In the genomic region with DNA sequence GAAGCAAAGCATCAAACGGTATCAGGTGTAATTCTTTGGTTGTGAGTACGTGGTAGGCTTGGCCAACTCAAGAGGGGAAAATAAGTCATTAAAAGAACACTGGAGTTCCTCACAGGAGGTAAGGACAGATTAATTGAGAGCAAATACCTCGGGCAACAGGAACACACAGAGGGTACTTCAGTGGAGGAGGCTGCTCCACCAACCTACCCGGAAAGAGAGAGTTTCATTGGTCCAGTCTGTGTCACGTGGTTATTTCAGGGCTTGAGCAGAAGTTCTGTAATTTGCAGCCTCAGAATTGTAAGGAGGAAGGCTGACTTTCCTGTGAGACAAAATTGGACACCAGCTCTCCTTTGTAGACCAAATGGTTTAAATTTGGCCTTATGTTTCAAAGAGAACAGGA, we compare ENCODE assay signal across 15 mouse cellular contexts.
A peak's percentile ranks its signal among the peaks of the same experiment; 100 is the strongest.
DNase-seq lines count a peak whose midpoint lies in the region; ATAC-seq and TF ChIP-seq lines count a peak whose summit lies in the region.
"Had no signal": no experiment of that assay in that cellular context is flagged by ENCODE, and none has a peak within 500 bp of the region (broad histone marks: within the 10 kb centered on the region; RNA-seq: fewer than 3 reads in every experiment).

No protein-coding gene starts in this region.

- TF ChIP-seq CTCF in C2C12 (IDR thresholded peaks at IDR 0.05; ENCODE audit: control insufficient read depth, insufficient read depth, insufficient read length), result no peak

- ATAC-seq in common myeloid progenitor, adult 5-6 weeks (replicated peaks; ENCODE audit: low read depth, poor library complexity, severe bottlenecking), result peak; percentile 93
- no peak for ATAC-seq in hindbrain, embryonic 12.5 days (ENCODE audit: low FRiP score)
- ATAC-seq: midbrain, embryonic 16.5 days had no signal

- H3K4me1 ChIP-seq in hindbrain, embryonic 12.5 days, result no peaks in the 10 kb centered on the region
- H3K4me1 ChIP-seq: hindbrain, embryonic 15.5 days; neural tube, embryonic 15.5 days had no signal

- no peaks in the 10 kb centered on the region for H3K27me3 ChIP-seq in C2C12 (ENCODE audit: control insufficient read depth, insufficient read depth, insufficient read length)
- H3K27me3 ChIP-seq in hindbrain, embryonic 12.5 days, result no peaks in the 10 kb centered on the region
- H3K27me3 ChIP-seq: hindbrain, embryonic 15.5 days; neural tube, embryonic 15.5 days had no signal

- DNase-seq in lung, postnatal 14 days, result peak; percentile 40
- peak; percentile 13 for DNase-seq in thymus, postnatal 0 days (ENCODE audit: low spot score)
- DNase-seq in kidney, postnatal 36 days, result no peak
- no peak for DNase-seq in adipocyte (ENCODE audit: low spot score)
- DNase-seq: adrenal gland, postnatal 36 days; cerebellum, adult 11 months; gastrocnemius, postnatal 36 days; left cerebral cortex, postnatal 4 days; right cerebral cortex, postnatal 14 days had no signal

- H3K79me3 ChIP-seq in C2C12 (ENCODE audit: low read depth), result no peaks in the 10 kb centered on the region

- no peak overlapping the region for H3K9ac ChIP-seq in hindbrain, embryonic 12.5 days
- H3K9ac ChIP-seq: hindbrain, embryonic 15.5 days; neural tube, embryonic 15.5 days had no signal

- H3ac ChIP-seq in C2C12 (ENCODE audit: control insufficient read depth, insufficient read length, low read depth), result no peak overlapping the region

- WGBS in hindbrain, embryonic 12.5 days, result 76% methylated on average over 5 of the region's 5 CpGs

- H3K4me2 ChIP-seq in hindbrain, embryonic 12.5 days (replicated peaks), result no peak overlapping the region
- H3K4me2 ChIP-seq: hindbrain, embryonic 15.5 days; neural tube, embryonic 15.5 days had no signal

- H3K27ac ChIP-seq in hindbrain, embryonic 12.5 days, result no peak overlapping the region
- H3K27ac ChIP-seq: hindbrain, embryonic 15.5 days; neural tube, embryonic 15.5 days had no signal

- no peak overlapping the region for H3K4me3 ChIP-seq in C2C12 (ENCODE audit: insufficient read depth, poor library complexity, severe bottlenecking)
- H3K4me3 ChIP-seq in hindbrain, embryonic 12.5 days, result no peak overlapping the region
- H3K4me3 ChIP-seq: hindbrain, embryonic 15.5 days; neural tube, embryonic 15.5 days had no signal

- no peaks in the 10 kb centered on the region for H3K79me2 ChIP-seq in C2C12 (ENCODE audit: control insufficient read depth, insufficient read depth)

- H3K9me3 ChIP-seq in hindbrain, embryonic 12.5 days (replicated peaks), result no peaks in the 10 kb centered on the region
- H3K9me3 ChIP-seq: hindbrain, embryonic 15.5 days; neural tube, embryonic 15.5 days had no signal

- H3K36me3 ChIP-seq in C2C12 (ENCODE audit: control insufficient read depth, insufficient read depth), result no peaks in the 10 kb centered on the region
- no peaks in the 10 kb centered on the region for H3K36me3 ChIP-seq in hindbrain, embryonic 12.5 days
- H3K36me3 ChIP-seq: hindbrain, embryonic 15.5 days; neural tube, embryonic 15.5 days had no signal

TF ChIP-seq in C2C12, 6 proteins besides CTCF, POLR2A, EP300 and RAD21:
- TF ChIP-seq USF1 (IDR thresholded peaks at IDR 0.05; ENCODE audit: low read depth) (peak; percentile 48), MYOD1 (IDR thresholded peaks at IDR 0.05; ENCODE audit: control insufficient read depth, insufficient read length, low read depth) (no peak)

Comparison
In these comparisons a context has a peak if more than half of its experiments do, and no peak if none do; other contexts are left out.
1. DNase-seq: peak in lung, postnatal 14 days (single experiment) and thymus, postnatal 0 days (single experiment); none in kidney, postnatal 36 days (0 of 2) and adipocyte (single experiment).